Mouse (Mus musculus): ENCODE results near the gene Arhgef3.

The Arhgef3 gene

GRCm38 (mm10) chr14:27388616-27389015 is 273.9 kb downstream of the Arhgef3 start:
- no peak for DNase-seq

- no peak for DNase-seq
These were observed 275.0 kb downstream of the Arhgef3 start for GRCm38 (mm10) chr14:27389722-27390121.

GRCm38 (mm10) chr14:27390663-27391062 is 276.0 kb downstream of the Arhgef3 start:
- DNase-seq: no peak

GRCm38 (mm10) chr14:27391776-27392308 is 277.1 kb downstream of the Arhgef3 start:
- no peak for DNase-seq

- DNase-seq: no peak
These were observed 278.0 kb downstream of the Arhgef3 start for GRCm38 (mm10) chr14:27392660-27393059.

- no peak for DNase-seq
These were observed 279.1 kb downstream of the Arhgef3 start for GRCm38 (mm10) chr14:27393806-27394205.

- DNase-seq: no peak
These were observed 281.7 kb downstream of the Arhgef3 start for GRCm38 (mm10) chr14:27396424-27396823.

GRCm38 (mm10) chr14:27397526-27397925 is 282.8 kb downstream of the Arhgef3 start:
- DNase-seq: no peak

- DNase-seq: no peak
These were observed 285.8 kb downstream of the Arhgef3 start for GRCm38 (mm10) chr14:27400495-27400894.

GRCm38 (mm10) chr14:27401717-27402278 is 287.1 kb downstream of the Arhgef3 start:
- DNase-seq: no peak

- no peak for DNase-seq
These were observed 287.9 kb downstream of the Arhgef3 start for GRCm38 (mm10) chr14:27402332-27403250.

GRCm38 (mm10) chr14:27405452-27405851 is 290.8 kb downstream of the Arhgef3 start:
- DNase-seq: no peak

GRCm38 (mm10) chr14:27405947-27406346 is 291.2 kb downstream of the Arhgef3 start:
- DNase-seq: no peak

GRCm38 (mm10) chr14:27408240-27408639 is 293.5 kb downstream of the Arhgef3 start:
- DNase-seq: peak; percentile 30 to 76

GRCm38 (mm10) chr14:27409662-27410061 is 295.0 kb downstream of the Arhgef3 start:
- no peak for DNase-seq

- DNase-seq: no peak
These were observed 296.8 kb downstream of the Arhgef3 start for GRCm38 (mm10) chr14:27411492-27411891.

GRCm38 (mm10) chr14:27412699-27413098 is 298.0 kb downstream of the Arhgef3 start:
- DNase-seq: no peak

- DNase-seq: no peak
These were observed 299.3 kb downstream of the Arhgef3 start for GRCm38 (mm10) chr14:27413961-27414360.

- no peak for DNase-seq
These were observed 306.1 kb downstream of the Arhgef3 start for GRCm38 (mm10) chr14:27420816-27421215.

GRCm38 (mm10) chr14:27422301-27422700 is 307.6 kb downstream of the Arhgef3 start:
- no peak for DNase-seq

- DNase-seq: peak; percentile 97 to 98
These were observed 313.9 kb downstream of the Arhgef3 start, which contains the start of gene Fam208a for GRCm38 (mm10) chr14:27428573-27428972. Gene Fam208a, plus strand, starts transcription at chr14:27428834.

GRCm38 (mm10) chr14:27428973-27429711 is 314.4 kb downstream of the Arhgef3 start:
- DNase-seq: peak; percentile 82 to 93

GRCm38 (mm10) chr14:27430280-27430679 is 315.6 kb downstream of the Arhgef3 start:
- DNase-seq: no peak

Measured in kidney, postnatal 25 days (tissue).